Mouse (Mus musculus): ENCODE measurements around the gene Mpp3. TPM values are rescaled to one million over a fixed set of nuclear protein-coding genes. Genes with fewer than 3 reads are reported as not detected.

Gene Mpp3
- total and polyA plus RNA-seq, 3 experiments: 0.12 to 3.8 (median 0.31) TPM

- in situ Hi-C loops (cut with MboI; ENCODE audit: low pct_ligation_motif_present, low pct_unique_long_range_greater_than_20kb, low sequenced_read_pairs) (loop anchor here (5.0 kb wide), 1 partner anchor 68 kb away; no protein-coding TSS in a partner anchor), dilution Hi-C loops (cut with MboI; ENCODE audit: extremely low pct_ligation_motif_present, extremely low pct_unique_long_range_greater_than_20kb, low sequenced_read_pairs) (no loop called here)
- no peaks in the 10 kb centered on the region for H3K9me3 ChIP-seq (replicated peaks; ENCODE audit: low read length)
- peaks cover under 1 to 3% of the 10 kb centered on the region in 2 experiments; a peak in 3 of 4 replicates for H3K4me1 ChIP-seq (ENCODE audit: control insufficient read depth in 1 of 2, insufficient read depth in 2 of 2)
- H3K79me2 ChIP-seq (replicated peaks; ENCODE audit: control insufficient read depth, extremely low read depth, insufficient read depth, poor library complexity, severe bottlenecking): no peaks in the 10 kb centered on the region
- peaks cover 65% of the 10 kb centered on the region for H3K27me3 ChIP-seq (replicated peaks)
- DNase-seq (ENCODE audit: extremely low read depth): peak; percentile 36
- TF ChIP-seq E2F4 (IDR thresholded peaks at IDR 0.05; ENCODE audit: insufficient replicate concordance, low read depth, low read length) (no peak), KAT2A (IDR thresholded peaks at IDR 0.05; ENCODE audit: insufficient replicate concordance, low read length) (no peak), ZNF384 (IDR thresholded peaks at IDR 0.05; ENCODE audit: low read depth, low read length) (no peak), SMC3 (IDR thresholded peaks at IDR 0.05; ENCODE audit: low read depth, low read length) (peak; percentile 83), ZKSCAN1 (IDR thresholded peaks at IDR 0.05; ENCODE audit: borderline replicate concordance, low read depth, low read length) (no peak), MEF2A (IDR thresholded peaks at IDR 0.05; ENCODE audit: borderline replicate concordance, low read depth, low read length) (no peak), JUND (conservative IDR thresholded peaks at IDR 0.05; ENCODE audit: low read depth, low read length) (no peak), POLR2A (IDR thresholded peaks at IDR 0.05; ENCODE audit: low read depth, low read length) (no peak), ZC3H11A (IDR thresholded peaks at IDR 0.05; ENCODE audit: low read depth, low read length) (0 out of 2 replicates have a peak, but pooled peaks have one; percentile 8), SIN3A (IDR thresholded peaks at IDR 0.05; ENCODE audit: low read length) (no peak), PAX5 (IDR thresholded peaks at IDR 0.05; ENCODE audit: low read length) (no peak), GABPA (IDR thresholded peaks at IDR 0.05; ENCODE audit: insufficient replicate concordance, low read depth, low read length) (no peak), POLR2AphosphoS2 (IDR thresholded peaks at IDR 0.05; ENCODE audit: low read depth, low read length) (no peak), TCF12 (IDR thresholded peaks at IDR 0.05; ENCODE audit: low read depth, low read length) (no peak), MAFK (IDR thresholded peaks at IDR 0.05; ENCODE audit: insufficient replicate concordance, low read length) (no peak), CTCF (conservative IDR thresholded peaks at IDR 0.05 in 1 of 2, IDR thresholded peaks at IDR 0.05 in 1 of 2; ENCODE audit: low read depth in 2 of 2, low read length in 2 of 2) (peak; percentile 37 to 87; a peak in 3 of 4 replicates), RAD21 (IDR thresholded peaks at IDR 0.05; ENCODE audit: low read depth, low read length) (peak; percentile 85), USF2 (conservative IDR thresholded peaks at IDR 0.05; ENCODE audit: low read depth, low read length) (no peak), RCOR1 (conservative IDR thresholded peaks at IDR 0.05; ENCODE audit: low read depth, low read length) (no peak), EP300 (IDR thresholded peaks at IDR 0.05; ENCODE audit: low read length) (no peak)
- no peaks in the 10 kb centered on the region for H3K36me3 ChIP-seq (replicated peaks in 1 of 2; ENCODE audit: control insufficient read depth in 1 of 2, insufficient read depth in 1 of 2, low read length in 1 of 2)
- H3K4me3 ChIP-seq (replicated peaks in 1 of 3; ENCODE audit: low read depth in 2 of 3, low read length in 2 of 3, poor library complexity in 1 of 3): no peak overlapping the region
- no peak overlapping the region for H3K27ac ChIP-seq (ENCODE audit: insufficient read depth, low read depth)
- H3K9ac ChIP-seq (ENCODE audit: insufficient read depth, low read depth): no peak overlapping the region
- H3K4me2 ChIP-seq (ENCODE audit: insufficient read depth, low read depth, poor library complexity, severe bottlenecking): no peak overlapping the region
Observed at GRCm38 (mm10) chr11:102068969-102069368, 40.7 kb upstream of the Mpp3 start.

GRCm38 (mm10) chr11:102063076-102063475 is 34.8 kb upstream of the Mpp3 start:
- Histone ChIP-seq H3K4me3 (replicated peaks in 1 of 3; ENCODE audit: low read depth in 2 of 3, low read length in 2 of 3, poor library complexity in 1 of 3) (no peak overlapping the region), H3K79me2 (replicated peaks; ENCODE audit: control insufficient read depth, extremely low read depth, insufficient read depth, poor library complexity, severe bottlenecking) (no peaks in the 10 kb centered on the region), H3K9me3 (replicated peaks; ENCODE audit: low read length) (no peaks in the 10 kb centered on the region), H3K9ac (ENCODE audit: insufficient read depth, low read depth) (no peak overlapping the region), H3K4me1 (ENCODE audit: control insufficient read depth in 1 of 2, insufficient read depth in 2 of 2) (no peaks in the 10 kb centered on the region), H3K27ac (ENCODE audit: insufficient read depth, low read depth) (no peak overlapping the region), H3K4me2 (ENCODE audit: insufficient read depth, low read depth, poor library complexity, severe bottlenecking) (no peak overlapping the region), H3K36me3 (replicated peaks in 1 of 2; ENCODE audit: control insufficient read depth in 1 of 2, insufficient read depth in 1 of 2, low read length in 1 of 2) (no peaks in the 10 kb centered on the region), H3K27me3 (replicated peaks) (peaks cover 54% of the 10 kb centered on the region)
- no peak for DNase-seq (ENCODE audit: extremely low read depth)
- dilution Hi-C loops (cut with MboI; ENCODE audit: extremely low pct_ligation_motif_present, extremely low pct_unique_long_range_greater_than_20kb, low sequenced_read_pairs): no loop called here
- TF ChIP-seq ZC3H11A (IDR thresholded peaks at IDR 0.05; ENCODE audit: low read depth, low read length) (no peak), CHD1 (IDR thresholded peaks at IDR 0.05; ENCODE audit: low read depth, low read length) (no peak), UBTF (IDR thresholded peaks at IDR 0.05; ENCODE audit: low read depth, low read length) (no peak), SIN3A (IDR thresholded peaks at IDR 0.05; ENCODE audit: low read length) (no peak)
- in situ Hi-C loops (cut with MboI; ENCODE audit: low pct_ligation_motif_present, low pct_unique_long_range_greater_than_20kb, low sequenced_read_pairs): loop anchor here (5.0 kb wide), 1 partner anchor 34 kb away; no protein-coding TSS in a partner anchor

Data from CH12.LX (cell line).